Mouse (Mus musculus) kidney, adult 2 months (tissue): ENCODE results near the gene Lmbrd2.

ENCODE experiments used
- CTCF ChIP-seq: fragments of 200-500 bp; conservative IDR thresholded peaks from 2 replicates; pipeline ENCODE4 v1.5.1; 2011; ENCODE audit warnings: low read depth, mild to moderate bottlenecking, control low read depth, low read length, moderate library complexity, mixed read lengths; ENCODE audit not compliant: insufficient read depth, insufficient read length
- POLR2A ChIP-seq: fragments of 200-500 bp; IDR thresholded peaks from one replicate; pipeline ENCODE4 v1.6.1; 2011; ENCODE audit warnings: low read depth, low read length, control low read depth

- TF ChIP-seq POLR2A (no peak), CTCF (no peak)
Observed at GRCm38 (mm10) chr15:9100446-9101077, 39.8 kb upstream of the Lmbrd2 start.
